Mouse (Mus musculus) liver, adult 2 months (tissue): ENCODE data around the gene Iqsec3. TPM values are rescaled to one million over a fixed set of nuclear protein-coding genes. Genes with fewer than 3 reads are reported as not detected.

Source experiments
- DNase-seq: peaks from one replicate; pipeline ENCODE4 v3.0.0-alpha.2; 2011; ENCODE audit warnings: low read depth, low spot score; ENCODE audit errors: extremely low read depth
- H3K27ac ChIP-seq: fragments of 200-500 bp; replicated peaks from 2 replicates; pipeline ENCODE4 v1.5.1; 2012; ENCODE audit warnings: low read depth, mild to moderate bottlenecking, control low read depth, inconsistent platforms, low read length; ENCODE audit not compliant: insufficient read depth
- H3K27me3 ChIP-seq: fragments of 200-500 bp; 2 replicates; pipeline ENCODE4 v1.6.1; 2012; ENCODE audit warnings: mild to moderate bottlenecking, moderate library complexity, low read length, inconsistent platforms; ENCODE audit not compliant: control insufficient read depth, insufficient read depth
- H3K36me3 ChIP-seq: fragments of 200-500 bp; 2 replicates; pipeline ENCODE4 v1.6.1; 2012; ENCODE audit warnings: low read length, inconsistent platforms; ENCODE audit not compliant: control insufficient read depth, insufficient read depth
- H3K4me1 ChIP-seq: fragments of 200-500 bp; 2 replicates; pipeline ENCODE4 v1.6.1; 2011; ENCODE audit warnings: low read length; ENCODE audit not compliant: control insufficient read depth, insufficient read depth
- H3K4me3 ChIP-seq: fragments of 200-500 bp; 2 replicates; pipeline ENCODE4 v1.5.1; 2011; ENCODE audit warnings: low read depth, mild to moderate bottlenecking, control low read depth, low read length, moderate library complexity; ENCODE audit not compliant: insufficient read depth
- H3K79me2 ChIP-seq: fragments of 200-500 bp; 2 replicates; pipeline ENCODE4 v1.6.1; 2012; ENCODE audit warnings: inconsistent platforms, mild to moderate bottlenecking, low read length, moderate library complexity; ENCODE audit not compliant: control insufficient read depth, insufficient read depth
- H3K9ac ChIP-seq: fragments of 200-500 bp; 2 replicates; pipeline ENCODE4 v1.6.1; 2012; ENCODE audit warnings: low read depth, mild to moderate bottlenecking, control low read depth, inconsistent platforms, low read length
- CTCF ChIP-seq: fragments of 200-500 bp; IDR thresholded peaks from 2 replicates; pipeline ENCODE4 v1.5.1; 2011; ENCODE audit warnings: low read depth, low read length, control low read depth
- POLR2A ChIP-seq: fragments of 200-500 bp; IDR thresholded peaks from 2 replicates; pipeline ENCODE4 v1.6.1; 2011; ENCODE audit warnings: low read length, control low read depth; ENCODE audit not compliant: insufficient read depth; ENCODE audit errors: extremely low read depth
- WGBS: fragments of 180-500 bp; shearing (Covaris S2); methylation state at CpG from one replicate; pipeline ENCODE4 v1.1.7; 2018; 5-methylcytosine and 5-hydroxymethylcytosine counted together
- polyA plus RNA-seq: library from polyadenylated mRNA; depleted of rRNA; stranded (reverse); fragments of >200 nt; gene quantifications from 2 replicates; pipeline ENCODE4 v1.2.3, GENCODE M21; 2012
- total RNA-seq: library from RNA; depleted of rRNA; stranded (reverse); fragments of >200 nt; gene quantifications from 2 replicates; pipeline ENCODE4 v1.2.3, GENCODE M21; 2014

Gene Iqsec3
- total and polyA plus RNA-seq, 2 experiments: not detected

DNA sequence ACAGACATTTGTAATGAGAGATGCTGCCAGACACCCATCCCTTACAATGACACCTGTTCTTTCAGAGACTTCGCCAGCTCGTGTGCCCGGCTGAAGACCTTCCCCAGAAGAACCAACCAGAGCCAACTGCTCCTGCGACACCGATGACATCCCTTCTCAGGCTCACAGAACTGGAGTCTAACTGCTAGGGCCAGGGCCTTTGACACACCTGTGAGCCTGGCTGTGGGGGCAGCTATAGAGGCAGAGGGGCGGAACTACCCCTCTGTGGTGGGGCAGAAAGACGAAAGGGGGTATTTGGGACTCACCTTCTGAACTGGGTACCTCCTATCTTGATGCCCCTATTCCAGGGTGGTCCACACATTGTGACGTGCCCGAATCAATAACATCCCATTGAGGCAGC is 136.2 kb downstream of the Iqsec3 start:
- WGBS: 94% methylated on average over 9 of the region's 9 CpGs
- H3K79me2 ChIP-seq: no peaks in the 10 kb centered on the region
- no peak overlapping the region for H3K27ac ChIP-seq
- DNase-seq: no peak
- H3K27me3 ChIP-seq: no peaks in the 10 kb centered on the region
- no peak overlapping the region for H3K9ac ChIP-seq
- H3K4me1 ChIP-seq: peaks cover 15% of the 10 kb centered on the region
- TF ChIP-seq POLR2A: no peak
- H3K36me3 ChIP-seq: peaks cover 31% of the 10 kb centered on the region
- no peak overlapping the region for H3K4me3 ChIP-seq

DNA sequence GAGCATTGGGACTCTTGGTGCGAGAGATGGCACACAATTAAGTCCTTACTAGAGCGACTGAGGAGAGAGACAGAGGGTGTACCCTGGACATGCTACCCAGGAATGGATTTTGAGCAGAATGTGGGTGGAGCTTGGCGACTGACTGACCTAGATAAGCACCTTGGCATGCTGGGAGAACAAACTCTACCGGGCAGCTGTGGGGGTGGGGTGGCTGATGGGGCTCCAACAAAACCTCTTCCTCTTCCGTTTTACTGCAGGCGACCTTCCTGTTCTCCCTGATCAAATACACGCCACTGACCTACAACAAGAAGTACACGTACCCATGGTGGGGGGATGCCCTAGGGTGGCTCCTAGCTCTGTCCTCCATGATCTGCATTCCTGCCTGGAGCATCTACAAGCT is 136.9 kb downstream of the Iqsec3 start:
- Histone ChIP-seq H3K79me2 (no peaks in the 10 kb centered on the region), H3K36me3 (peaks cover 36% of the 10 kb centered on the region), H3K4me1 (peaks cover 15% of the 10 kb centered on the region), H3K9ac (no peak overlapping the region), H3K27me3 (no peaks in the 10 kb centered on the region), H3K4me3 (no peak overlapping the region), H3K27ac (peak overlapping the region; percentile 26)
- DNase-seq: peak; percentile 95
- WGBS: 6% methylated on average over 8 of the region's 8 CpGs
- TF ChIP-seq CTCF (no peak), POLR2A (no peak)

DNA sequence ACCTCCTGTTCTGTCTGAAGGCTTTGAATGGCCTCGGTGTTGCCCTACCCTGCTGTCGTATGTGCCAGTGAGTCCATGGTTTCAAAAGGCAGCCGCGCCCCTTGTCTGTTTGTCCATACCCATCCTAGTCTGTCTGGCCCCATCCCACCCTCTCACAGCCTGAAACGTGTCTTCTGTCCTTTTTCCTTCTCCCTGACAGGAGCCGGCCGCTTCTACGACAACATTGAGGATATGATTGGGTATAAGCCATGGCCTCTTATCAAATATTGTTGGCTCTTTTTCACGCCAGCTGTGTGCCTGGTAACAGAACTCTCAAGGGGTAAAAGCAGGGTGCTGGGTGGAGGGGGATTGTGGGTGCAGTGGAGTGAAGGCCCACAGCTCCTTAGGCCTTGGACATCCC is 137.6 kb downstream of the Iqsec3 start:
- no peaks in the 10 kb centered on the region for H3K27me3 ChIP-seq
- no peaks in the 10 kb centered on the region for H3K79me2 ChIP-seq
- peaks cover 40% of the 10 kb centered on the region for H3K36me3 ChIP-seq
- no peak overlapping the region; the same call in 1 of the 2 replicates for H3K9ac ChIP-seq
- TF ChIP-seq CTCF (no peak), POLR2A (no peak)
- peak; percentile 42 for DNase-seq
- no peak overlapping the region for H3K4me3 ChIP-seq
- H3K27ac ChIP-seq: peak overlapping the region; percentile 26
- WGBS: 44% methylated on average over 9 of the region's 9 CpGs
- peaks cover 15% of the 10 kb centered on the region for H3K4me1 ChIP-seq

DNA sequence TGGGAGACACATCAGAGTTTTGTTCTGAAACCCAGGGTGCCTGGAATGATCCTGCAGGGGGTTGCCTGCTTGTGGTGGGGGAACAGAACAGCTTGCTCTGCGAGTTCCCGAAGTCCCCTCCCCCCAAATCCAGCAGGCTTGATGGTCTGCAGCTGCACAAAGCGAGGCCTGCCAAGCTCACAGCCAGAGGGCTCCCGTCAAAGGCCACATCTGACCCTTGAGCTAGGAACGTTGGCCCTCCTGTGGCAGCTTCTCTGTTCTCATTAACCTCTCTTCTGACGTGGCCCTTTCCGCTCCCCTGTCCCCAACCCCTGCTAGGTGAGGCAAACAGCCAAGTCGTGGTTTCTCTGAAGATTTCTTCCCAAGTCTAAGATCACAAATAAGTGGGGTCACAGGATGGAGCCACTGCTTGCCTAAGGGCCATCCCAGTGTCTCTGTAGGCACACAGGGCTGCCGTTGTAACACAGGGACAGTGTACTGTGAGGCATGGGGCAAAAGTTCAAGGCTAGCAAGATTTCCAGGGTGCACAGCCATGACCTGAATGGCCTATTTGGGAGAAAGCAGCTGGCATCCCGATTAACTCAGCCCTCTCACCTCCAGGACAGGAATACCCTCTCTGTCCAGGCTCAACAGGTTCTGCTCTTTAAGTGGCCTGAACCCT is 143.5 kb downstream of the Iqsec3 start:
- H3K4me3 ChIP-seq: no peak overlapping the region
- peaks cover 46% of the 10 kb centered on the region for H3K36me3 ChIP-seq
- peak; percentile 49 for TF ChIP-seq CTCF
- TF ChIP-seq POLR2A: no peak
- no peaks in the 10 kb centered on the region for H3K27me3 ChIP-seq
- DNase-seq: peak; percentile 92
- 8% methylated on average over 10 of the region's 10 CpGs for WGBS
- H3K4me1 ChIP-seq: peaks cover 17% of the 10 kb centered on the region
- peak overlapping the region; percentile 28 for H3K27ac ChIP-seq
- no peaks in the 10 kb centered on the region for H3K79me2 ChIP-seq
- H3K9ac ChIP-seq: no peak overlapping the region

DNA sequence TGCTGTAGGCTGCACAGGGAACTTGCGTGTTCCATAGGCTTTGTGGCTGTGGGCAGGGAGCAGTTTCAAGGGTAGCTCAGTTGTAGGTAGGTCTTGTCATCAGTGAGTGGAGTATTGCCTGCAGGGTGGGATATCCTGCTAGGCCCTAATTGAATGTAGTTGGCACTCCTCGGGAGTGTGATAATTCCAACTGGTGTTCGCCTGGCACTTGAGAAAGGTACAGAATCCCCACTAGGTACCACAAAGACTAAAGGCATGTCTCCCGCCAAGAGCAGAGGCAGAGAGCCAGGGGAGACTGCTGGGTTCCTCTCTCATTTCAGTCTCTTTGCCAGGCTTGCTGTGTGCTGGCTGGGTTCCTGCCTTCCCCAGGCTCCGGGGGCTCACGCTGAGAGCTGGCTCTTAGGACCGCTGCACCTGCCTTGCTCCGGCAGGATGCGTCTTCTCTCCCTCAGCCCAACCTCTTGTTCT is 145.0 kb downstream of the Iqsec3 start:
- 63% methylated on average over 9 of the region's 9 CpGs for WGBS

DNA sequence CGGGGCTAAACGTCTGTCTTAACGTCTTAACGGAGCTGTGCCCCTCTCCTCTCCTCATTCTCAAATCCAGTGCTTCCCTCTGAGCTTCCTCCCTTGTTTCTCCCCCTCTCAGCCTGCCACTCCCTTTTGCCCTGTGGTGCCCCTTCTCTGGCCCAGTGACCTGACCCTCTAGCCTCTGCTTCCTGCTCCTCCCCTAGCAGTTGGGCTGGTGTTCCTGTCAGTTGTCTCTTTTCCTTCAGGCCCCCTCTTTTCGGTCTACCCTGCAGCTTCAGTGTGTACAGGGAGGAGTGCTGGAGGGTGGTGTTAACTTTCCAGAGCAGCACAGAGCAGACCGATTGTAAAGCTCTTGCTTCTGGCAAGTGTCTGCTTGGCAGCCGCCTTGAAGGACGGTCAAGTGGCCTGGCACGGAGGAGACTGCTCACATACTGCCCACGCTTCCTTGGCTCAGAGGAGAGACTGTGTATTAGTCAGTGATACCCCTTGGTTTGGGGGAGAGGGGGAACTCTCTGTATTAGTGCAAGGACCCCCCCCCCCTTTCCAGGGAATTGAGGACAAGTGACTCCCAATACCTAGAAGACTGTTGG is 146.9 kb downstream of the Iqsec3 start:
- no peak overlapping the region for H3K4me3 ChIP-seq
- peaks cover 54% of the 10 kb centered on the region for H3K36me3 ChIP-seq
- no peaks in the 10 kb centered on the region for H3K27me3 ChIP-seq
- peaks cover 17% of the 10 kb centered on the region for H3K4me1 ChIP-seq
- DNase-seq: no peak
- WGBS: 60% methylated on average over 10 of the region's 10 CpGs
- TF ChIP-seq POLR2A: no peak
- TF ChIP-seq CTCF: no peak
- H3K9ac ChIP-seq: no peak overlapping the region
- H3K79me2 ChIP-seq: no peaks in the 10 kb centered on the region
- H3K27ac ChIP-seq: no peak overlapping the region

More for the DNA sequence above, 145.0 kb downstream of the Iqsec3 start:
- Histone ChIP-seq H3K79me2 (no peaks in the 10 kb centered on the region), H3K4me1 (peaks cover 17% of the 10 kb centered on the region), H3K36me3 (peaks cover 49% of the 10 kb centered on the region), H3K4me3 (no peak overlapping the region), H3K27me3 (no peaks in the 10 kb centered on the region), H3K9ac (no peak overlapping the region), H3K27ac (no peak overlapping the region)
- TF ChIP-seq CTCF (no peak), POLR2A (no peak)
- DNase-seq: no peak
